Mouse (Mus musculus): ENCODE measurements at regions not wholly inside any gene's neighbourhood (a gene's known extent, or its start where the extent isn't known, plus 50 kb on each side); places are given as distances from the start of the nearest gene placed in this dataset.

- no peak overlapping the region for H3K4me2 ChIP-seq (ENCODE audit: low read length)
- no peaks in the 10 kb centered on the region for H3K36me3 ChIP-seq (ENCODE audit: control insufficient read depth, insufficient read depth)
- H3K9ac ChIP-seq (replicated peaks; ENCODE audit: low read depth, low read length) = no peak overlapping the region
- WGBS = 93% methylated on average over 7 of the region's 7 CpGs
- H3K27me3 ChIP-seq (replicated peaks; ENCODE audit: control insufficient read depth, insufficient read depth, low read length) = no peaks in the 10 kb centered on the region
- H3K9me3 ChIP-seq (ENCODE audit: control insufficient read depth, low read length) = no peaks in the 10 kb centered on the region
- no peak for ATAC-seq
- H3K4me3 ChIP-seq (replicated peaks; ENCODE audit: low read length) = no peak overlapping the region
- no peak overlapping the region for H3K27ac ChIP-seq (ENCODE audit: low read length)
- H3K4me1 ChIP-seq (replicated peaks; ENCODE audit: control insufficient read depth, insufficient read depth, low read length) = peaks cover 17% of the 10 kb centered on the region
Observed at GRCm38 (mm10) chr1:157003034-157003433, 63.6 kb upstream of the Ralgps2 start.

- no peak overlapping the region for H3K4me3 ChIP-seq (replicated peaks; ENCODE audit: low read length)
- no peak overlapping the region for H3K27ac ChIP-seq (ENCODE audit: low read length)
- no peak overlapping the region for H3K9ac ChIP-seq (replicated peaks; ENCODE audit: low read depth, low read length)
- no peaks in the 10 kb centered on the region for H3K9me3 ChIP-seq (ENCODE audit: control insufficient read depth, low read length)
- ATAC-seq = no peak
- H3K4me2 ChIP-seq (ENCODE audit: low read length) = no peak overlapping the region
- WGBS = 98% methylated on average over 2 of the region's 2 CpGs
- no peaks in the 10 kb centered on the region for H3K36me3 ChIP-seq (ENCODE audit: control insufficient read depth, insufficient read depth)
- no peaks in the 10 kb centered on the region for H3K27me3 ChIP-seq (replicated peaks; ENCODE audit: control insufficient read depth, insufficient read depth, low read length)
- H3K4me1 ChIP-seq (replicated peaks; ENCODE audit: control insufficient read depth, insufficient read depth, low read length) = peaks cover 25% of the 10 kb centered on the region
Observed at GRCm38 (mm10) chr1:157002258-157002657, 62.8 kb upstream of the Ralgps2 start.

- 42% methylated on average over 6 of the region's 6 CpGs for WGBS
- Histone ChIP-seq H3K9ac (replicated peaks; ENCODE audit: low read depth, low read length) (no peak overlapping the region), H3K27me3 (replicated peaks; ENCODE audit: control insufficient read depth, insufficient read depth, low read length) (no peaks in the 10 kb centered on the region), H3K9me3 (ENCODE audit: control insufficient read depth, low read length) (no peaks in the 10 kb centered on the region), H3K27ac (ENCODE audit: low read length) (no peak overlapping the region), H3K36me3 (ENCODE audit: control insufficient read depth, insufficient read depth) (no peaks in the 10 kb centered on the region), H3K4me2 (ENCODE audit: low read length) (no peak overlapping the region), H3K4me1 (replicated peaks; ENCODE audit: control insufficient read depth, insufficient read depth, low read length) (peaks cover 33% of the 10 kb centered on the region), H3K4me3 (replicated peaks; ENCODE audit: low read length) (no peak overlapping the region)
- no peak for ATAC-seq
Observed at GRCm38 (mm10) chr1:157001008-157001660, 61.7 kb upstream of the Ralgps2 start.

GRCm38 (mm10) chr1:156999947-157000346 lies 60.5 kb upstream of the Ralgps2 start:
- Histone ChIP-seq H3K4me1 (replicated peaks; ENCODE audit: control insufficient read depth, insufficient read depth, low read length) (peaks cover 33% of the 10 kb centered on the region), H3K27me3 (replicated peaks; ENCODE audit: control insufficient read depth, insufficient read depth, low read length) (no peaks in the 10 kb centered on the region), H3K9me3 (ENCODE audit: control insufficient read depth, low read length) (no peaks in the 10 kb centered on the region), H3K4me3 (replicated peaks; ENCODE audit: low read length) (no peak overlapping the region), H3K4me2 (ENCODE audit: low read length) (no peak overlapping the region), H3K27ac (ENCODE audit: low read length) (no peak overlapping the region), H3K9ac (replicated peaks; ENCODE audit: low read depth, low read length) (no peak overlapping the region), H3K36me3 (ENCODE audit: control insufficient read depth, insufficient read depth) (no peaks in the 10 kb centered on the region)
- WGBS = 56% methylated on average over 8 of the region's 8 CpGs
- no peak for ATAC-seq

GRCm38 (mm10) chr1:156999272-156999671 lies 59.8 kb upstream of the Ralgps2 start:
- ATAC-seq = no peak

GRCm38 (mm10) chr1:156997476-156998305 lies 58.3 kb upstream of the Ralgps2 start:
- Histone ChIP-seq H3K27me3 (replicated peaks; ENCODE audit: control insufficient read depth, insufficient read depth, low read length) (no peaks in the 10 kb centered on the region), H3K4me2 (ENCODE audit: low read length) (no peak overlapping the region), H3K27ac (ENCODE audit: low read length) (peak overlapping the region; percentile 67), H3K4me3 (replicated peaks; ENCODE audit: low read length) (no peak overlapping the region), H3K9me3 (ENCODE audit: control insufficient read depth, low read length) (no peaks in the 10 kb centered on the region), H3K36me3 (ENCODE audit: control insufficient read depth, insufficient read depth) (no peaks in the 10 kb centered on the region), H3K9ac (replicated peaks; ENCODE audit: low read depth, low read length) (no peak overlapping the region), H3K4me1 (replicated peaks; ENCODE audit: control insufficient read depth, insufficient read depth, low read length) (peaks cover 37% of the 10 kb centered on the region)
- peak; percentile 47 for ATAC-seq
- WGBS = 18% methylated on average over 12 of the region's 12 CpGs

More at GRCm38 (mm10) chr1:156999272-156999671, 59.8 kb upstream of the Ralgps2 start:
- WGBS = 87% methylated on average over 8 of the region's 8 CpGs
- H3K9ac ChIP-seq (replicated peaks; ENCODE audit: low read depth, low read length) = no peak overlapping the region
- H3K27me3 ChIP-seq (replicated peaks; ENCODE audit: control insufficient read depth, insufficient read depth, low read length) = no peaks in the 10 kb centered on the region
- H3K4me2 ChIP-seq (ENCODE audit: low read length) = no peak overlapping the region
- no peak overlapping the region for H3K4me3 ChIP-seq (replicated peaks; ENCODE audit: low read length)
- no peaks in the 10 kb centered on the region for H3K9me3 ChIP-seq (ENCODE audit: control insufficient read depth, low read length)
- no peaks in the 10 kb centered on the region for H3K36me3 ChIP-seq (ENCODE audit: control insufficient read depth, insufficient read depth)
- H3K4me1 ChIP-seq (replicated peaks; ENCODE audit: control insufficient read depth, insufficient read depth, low read length) = peaks cover 33% of the 10 kb centered on the region
- no peak overlapping the region for H3K27ac ChIP-seq (ENCODE audit: low read length)

GRCm38 (mm10) chr1:156997033-156997432 lies 57.6 kb upstream of the Ralgps2 start:
- H3K9ac ChIP-seq (replicated peaks; ENCODE audit: low read depth, low read length) = no peak overlapping the region

GRCm38 (mm10) chr1:156996084-156996880 lies 56.9 kb upstream of the Ralgps2 start:
- no peak overlapping the region for H3K4me3 ChIP-seq (replicated peaks; ENCODE audit: low read length)
- 87% methylated on average over 10 of the region's 10 CpGs for WGBS
- H3K36me3 ChIP-seq (ENCODE audit: control insufficient read depth, insufficient read depth) = no peaks in the 10 kb centered on the region
- no peaks in the 10 kb centered on the region for H3K27me3 ChIP-seq (replicated peaks; ENCODE audit: control insufficient read depth, insufficient read depth, low read length)
- peak overlapping the region; percentile 63 for H3K27ac ChIP-seq (ENCODE audit: low read length)
- no peak overlapping the region for H3K9ac ChIP-seq (replicated peaks; ENCODE audit: low read depth, low read length)
- peaks cover 44% of the 10 kb centered on the region for H3K4me1 ChIP-seq (replicated peaks; ENCODE audit: control insufficient read depth, insufficient read depth, low read length)
- no peak overlapping the region for H3K4me2 ChIP-seq (ENCODE audit: low read length)
- H3K9me3 ChIP-seq (ENCODE audit: control insufficient read depth, low read length) = no peaks in the 10 kb centered on the region
- no peak for ATAC-seq

More at GRCm38 (mm10) chr1:156997033-156997432, 57.6 kb upstream of the Ralgps2 start:
- Histone ChIP-seq H3K9me3 (ENCODE audit: control insufficient read depth, low read length) (no peaks in the 10 kb centered on the region), H3K27ac (ENCODE audit: low read length) (peak overlapping the region; percentile 67), H3K27me3 (replicated peaks; ENCODE audit: control insufficient read depth, insufficient read depth, low read length) (no peaks in the 10 kb centered on the region), H3K36me3 (ENCODE audit: control insufficient read depth, insufficient read depth) (no peaks in the 10 kb centered on the region), H3K4me3 (replicated peaks; ENCODE audit: low read length) (no peak overlapping the region), H3K4me1 (replicated peaks; ENCODE audit: control insufficient read depth, insufficient read depth, low read length) (peaks cover 44% of the 10 kb centered on the region), H3K4me2 (ENCODE audit: low read length) (no peak overlapping the region)
- 41% methylated on average over 10 of the region's 10 CpGs for WGBS
- ATAC-seq = peak; percentile 82
